Mouse (Mus musculus) yolk sac, embryonic 10.5 days (tissue): ENCODE measurements at regions not wholly inside any gene's neighbourhood (a gene's known extent, or its start where the extent isn't known, plus 50 kb on each side); places are given as distances from the start of the nearest gene placed in this dataset.

ENCODE experiments used
- DNase-seq: peaks from one replicate; pipeline ENCODE4 v3.0.0-alpha.2; 2017; ENCODE audit warnings: low spot score

- no peak for DNase-seq
Measured at GRCm38 (mm10) chr16:5377001-5377400, 121.2 kb upstream of the Eef2kmt start.

DNA sequence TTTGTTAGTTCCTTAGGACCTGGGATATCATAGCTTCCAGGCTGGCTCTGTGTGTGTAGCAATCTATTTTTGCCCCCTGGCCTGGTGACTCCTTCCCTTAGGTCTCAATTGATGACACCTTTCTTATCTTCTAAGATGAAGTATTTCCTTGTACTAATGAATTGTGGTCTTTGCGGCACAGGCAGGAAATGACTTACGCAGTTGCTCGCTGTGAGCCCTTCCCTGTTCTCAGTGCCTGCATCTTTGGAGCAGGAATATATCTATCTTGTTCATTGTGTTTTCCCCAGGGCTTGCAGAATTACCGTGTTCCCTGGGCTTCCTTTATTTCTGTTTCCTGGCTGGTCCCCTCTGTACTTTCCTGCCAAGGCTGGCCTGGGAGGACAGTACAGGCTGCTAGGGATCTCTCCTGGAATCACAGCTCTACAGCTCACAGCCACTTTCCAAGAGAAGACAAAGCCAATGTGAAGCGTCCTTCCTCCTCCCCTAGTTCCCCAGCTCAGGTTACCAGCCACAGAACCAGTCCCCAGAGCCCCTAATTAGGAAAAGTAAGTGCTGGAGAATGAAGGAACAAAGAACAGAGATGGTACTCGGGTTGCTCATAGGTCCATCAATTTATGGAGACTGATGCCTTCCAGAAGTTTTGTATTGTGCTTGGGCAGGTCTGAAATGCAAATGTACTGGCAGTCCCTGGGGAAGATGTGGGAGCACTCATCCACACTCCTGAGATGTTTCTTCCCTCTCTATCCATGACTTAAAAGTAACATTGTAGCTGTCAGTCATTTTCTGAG is 119.2 kb upstream of the Eef2kmt start:
- no peak for DNase-seq

- no peak for DNase-seq
Measured at GRCm38 (mm10) chr16:5371175-5371893, 115.6 kb upstream of the Eef2kmt start.

DNA sequence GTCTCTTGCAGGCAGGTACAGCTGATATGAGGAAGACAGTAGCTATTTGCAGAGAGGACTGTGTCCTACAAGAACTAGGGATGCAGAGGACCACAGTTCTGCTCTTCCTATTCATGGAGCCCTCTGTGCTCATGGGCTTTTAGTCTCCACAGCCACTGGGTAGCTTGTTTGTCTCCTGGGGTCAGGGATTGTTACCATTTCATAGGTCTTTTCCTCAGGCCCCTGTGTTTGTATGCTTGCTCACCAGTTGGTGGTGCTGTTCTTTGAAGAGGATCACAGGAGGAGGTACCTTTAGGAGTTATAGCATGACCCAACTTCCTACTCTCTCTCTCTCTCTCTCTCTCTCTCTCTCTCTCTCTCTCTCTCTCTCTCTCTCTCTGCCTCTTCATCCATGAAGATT is 114.7 kb upstream of the Eef2kmt start:
- DNase-seq = no peak

DNA sequence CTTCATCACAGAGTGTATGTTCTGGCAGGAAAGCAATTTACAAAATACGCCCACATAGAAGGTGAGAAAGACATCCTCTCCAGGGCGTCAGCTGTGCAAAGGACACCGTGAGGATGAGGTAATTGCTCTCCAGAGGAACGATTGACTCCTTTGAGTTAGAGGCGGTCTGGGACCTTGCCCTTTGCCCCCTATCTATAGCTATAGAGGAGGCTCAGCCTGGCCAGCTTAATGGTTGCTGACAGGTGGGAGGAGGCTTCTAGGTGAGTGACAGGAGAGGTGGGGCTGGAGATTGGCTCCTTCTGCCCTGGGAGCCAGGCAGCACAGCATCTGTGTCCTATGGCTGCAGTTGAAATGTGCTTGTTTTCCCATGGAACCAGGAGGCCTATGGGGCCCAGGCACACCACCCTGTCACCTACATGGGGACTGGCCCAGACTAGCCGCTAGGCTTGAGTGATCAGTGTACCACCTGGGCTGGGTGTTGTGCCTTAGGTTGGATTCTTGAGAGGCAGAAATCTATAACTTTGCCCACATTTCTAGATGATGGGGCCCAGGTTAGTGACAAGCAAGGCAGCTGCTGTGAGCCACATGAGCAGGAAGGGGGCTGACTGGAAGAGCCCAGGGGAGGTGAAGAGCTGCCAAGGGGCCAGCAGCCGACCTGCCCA is 113.2 kb upstream of the Eef2kmt start:
- DNase-seq = peak; percentile 67

DNA sequence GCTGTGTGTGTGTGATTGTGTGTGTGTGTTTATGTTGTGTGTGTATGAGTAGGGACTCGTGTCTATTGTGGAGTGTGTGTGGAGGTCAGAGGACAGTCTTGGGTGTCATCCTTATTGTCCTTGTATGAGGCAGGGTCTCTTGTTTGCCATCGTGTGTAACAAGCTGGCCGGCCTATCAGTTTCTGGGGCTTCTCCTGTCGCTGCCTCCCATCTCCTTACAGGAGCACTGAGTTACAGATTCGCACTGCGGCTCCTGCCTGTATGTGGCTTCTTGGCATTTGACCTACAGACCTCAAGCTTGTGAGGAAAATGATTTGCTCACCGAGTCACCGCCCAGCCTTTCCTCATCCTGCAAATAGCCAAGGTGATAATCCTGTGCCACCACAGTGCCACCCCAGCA is 112.6 kb upstream of the Eef2kmt start:
- no peak for DNase-seq

DNA sequence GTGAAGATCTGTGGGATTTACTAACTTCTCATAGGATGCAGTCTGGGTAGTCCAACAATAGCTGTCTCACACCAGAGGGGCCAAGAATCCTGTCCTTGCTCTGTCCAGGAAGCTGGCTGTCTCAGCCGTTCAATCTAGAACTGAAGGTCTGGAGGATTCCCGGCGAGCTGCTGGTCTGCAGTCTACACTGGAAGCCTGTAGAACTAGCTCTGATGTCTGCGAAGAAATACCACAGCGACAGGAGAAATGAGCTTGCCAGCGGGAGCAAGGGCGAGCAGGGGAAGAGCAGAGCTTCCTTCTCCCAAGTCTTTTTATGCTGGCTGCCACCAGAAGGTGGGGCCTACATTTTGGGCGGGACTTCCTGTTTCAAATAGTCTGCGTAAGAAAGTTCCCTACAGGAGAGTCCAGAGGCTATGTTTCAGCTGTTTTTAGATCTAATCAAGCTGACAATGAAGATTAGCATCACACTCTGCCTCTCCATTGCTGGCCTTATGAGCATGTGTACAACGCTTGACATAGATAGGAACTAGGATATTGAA is 111.9 kb upstream of the Eef2kmt start:
- DNase-seq = no peak

DNA sequence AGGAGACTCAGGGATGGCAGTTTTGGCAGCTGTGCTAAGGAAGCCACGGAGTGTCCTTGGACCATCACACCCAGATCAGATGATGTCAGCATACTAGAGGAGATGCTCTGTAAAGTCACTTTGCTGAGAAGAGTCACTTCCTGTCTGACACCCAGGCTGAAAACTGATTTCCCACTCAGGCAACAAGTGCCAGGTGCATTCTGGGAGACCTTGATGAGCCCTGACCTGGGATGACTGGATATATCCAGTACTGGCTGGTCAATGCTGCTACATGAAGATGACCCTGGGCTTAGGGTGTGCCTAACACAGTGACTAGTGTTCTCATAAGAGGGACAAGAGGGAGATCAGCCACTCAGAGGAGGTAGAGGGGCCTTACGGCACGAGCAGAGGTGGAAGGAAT is 110.2 kb upstream of the Eef2kmt start:
- DNase-seq = no peak

DNA sequence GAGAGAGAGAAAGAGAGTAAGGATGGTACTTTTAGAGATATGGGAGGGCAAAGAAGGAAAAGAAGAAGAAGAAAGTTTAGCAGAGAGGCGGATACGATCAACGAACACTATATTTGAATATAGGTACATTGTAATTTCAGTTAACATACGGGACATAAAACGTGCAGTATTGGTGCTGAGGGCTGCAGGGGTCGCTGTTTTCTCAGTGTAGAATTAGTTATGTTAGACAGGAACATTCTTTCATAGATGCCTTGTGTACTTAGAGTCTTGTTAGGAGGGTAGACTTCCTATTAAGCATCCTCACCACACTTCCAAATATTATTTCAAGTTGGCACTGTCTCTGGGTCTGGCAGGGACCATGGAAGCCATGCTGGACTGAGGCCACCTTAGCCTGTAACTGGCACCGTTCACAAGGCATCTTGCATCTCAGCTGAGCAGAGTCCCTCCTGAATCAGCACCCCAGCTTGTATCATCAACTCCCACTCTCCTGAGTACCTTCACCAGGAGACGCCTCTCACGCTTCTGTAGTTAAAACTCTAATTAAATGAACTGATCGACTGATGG is 107.3 kb upstream of the Eef2kmt start:
- no peak for DNase-seq

- no peak for DNase-seq
Measured at GRCm38 (mm10) chr16:5359193-5359592, 103.4 kb upstream of the Eef2kmt start.

DNA sequence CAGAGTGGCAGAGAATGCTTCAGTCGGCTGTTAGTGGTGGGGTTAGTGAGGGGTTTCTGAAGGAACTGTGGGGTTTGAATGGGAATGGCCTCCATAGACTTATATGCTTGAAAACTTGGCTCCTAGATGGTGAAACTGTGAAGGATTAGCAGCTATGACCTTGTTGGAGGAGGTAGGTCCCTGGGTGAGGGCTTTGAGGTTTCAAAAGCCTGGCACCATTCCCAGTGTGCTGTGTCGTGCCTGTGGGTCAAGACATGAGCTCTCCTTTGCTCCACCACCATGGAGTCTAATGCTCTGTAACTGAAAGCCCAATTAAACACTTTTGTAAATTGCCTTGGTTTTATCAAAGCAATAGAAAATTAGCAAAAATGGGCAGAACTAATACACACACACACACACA is 98.1 kb upstream of the Eef2kmt start:
- DNase-seq = no peak

GRCm38 (mm10) chr16:5351890-5352571 is 96.2 kb upstream of the Eef2kmt start:
- DNase-seq = peak; percentile 55

DNA sequence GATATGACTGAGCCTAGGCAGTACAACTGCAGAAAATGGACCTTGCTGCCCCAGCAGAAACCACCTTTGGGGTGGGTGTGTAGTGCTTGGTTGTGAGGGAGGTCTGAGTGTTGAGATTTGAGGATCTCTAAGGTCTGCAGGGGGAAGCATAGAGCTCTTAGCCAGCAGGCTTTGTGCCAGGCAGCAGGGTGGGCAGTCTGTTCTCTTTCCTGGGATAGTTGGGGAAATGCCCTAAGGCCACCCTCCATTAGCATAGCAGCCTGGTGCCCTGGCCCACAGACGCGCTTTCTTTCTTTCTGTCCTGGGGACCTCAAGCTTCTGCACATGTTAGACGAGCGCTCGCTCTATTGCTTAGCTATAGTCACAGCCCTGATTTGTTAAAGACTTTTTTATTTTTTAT is 91.4 kb upstream of the Eef2kmt start:
- DNase-seq = no peak

DNA sequence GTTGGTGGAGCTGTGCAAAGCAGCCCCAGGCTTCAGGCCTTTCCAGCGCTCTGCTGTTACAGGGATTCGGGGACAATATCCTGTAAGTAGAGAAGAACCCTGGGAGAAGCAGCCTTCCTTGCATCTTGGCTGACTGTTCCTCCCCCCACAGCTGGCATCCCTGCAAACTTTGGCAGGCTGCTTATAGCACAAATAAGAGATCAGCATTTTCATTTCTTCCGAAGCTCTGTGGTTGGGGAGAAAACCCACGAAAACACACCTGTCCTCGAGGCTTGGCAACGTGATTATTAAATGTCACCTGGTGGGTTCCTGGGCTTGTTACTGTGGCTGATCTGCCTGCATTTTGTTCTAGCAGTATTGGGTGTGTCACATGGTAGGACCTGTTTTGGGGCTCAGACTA is 86.5 kb upstream of the Eef2kmt start:
- no peak for DNase-seq

GRCm38 (mm10) chr16:5316271-5316670 is 60.5 kb upstream of the Eef2kmt start:
- no peak for DNase-seq

DNA sequence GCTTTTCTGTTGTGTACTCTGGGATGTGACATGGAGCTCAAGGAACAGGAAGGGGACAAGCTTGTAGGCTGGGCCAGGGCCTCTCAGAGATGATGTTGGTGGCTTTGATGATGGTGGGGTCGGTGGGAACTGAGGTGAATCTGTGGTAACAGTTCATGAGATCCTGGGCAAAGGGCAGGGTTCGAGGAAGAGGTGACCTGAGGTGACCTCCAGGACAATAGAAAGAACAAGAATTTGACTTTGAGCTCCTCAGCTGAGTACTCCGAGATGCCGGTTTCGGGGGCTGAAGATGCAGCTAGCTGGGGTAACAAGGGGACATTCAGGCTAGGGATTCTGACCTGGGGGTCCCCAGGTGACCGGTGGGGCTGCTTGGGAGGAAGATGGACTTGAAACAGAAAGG is 57.5 kb upstream of the Eef2kmt start:
- DNase-seq = no peak

- no peak for DNase-seq
Measured at GRCm38 (mm10) chr16:5311456-5311855, 55.7 kb upstream of the Eef2kmt start.

DNA sequence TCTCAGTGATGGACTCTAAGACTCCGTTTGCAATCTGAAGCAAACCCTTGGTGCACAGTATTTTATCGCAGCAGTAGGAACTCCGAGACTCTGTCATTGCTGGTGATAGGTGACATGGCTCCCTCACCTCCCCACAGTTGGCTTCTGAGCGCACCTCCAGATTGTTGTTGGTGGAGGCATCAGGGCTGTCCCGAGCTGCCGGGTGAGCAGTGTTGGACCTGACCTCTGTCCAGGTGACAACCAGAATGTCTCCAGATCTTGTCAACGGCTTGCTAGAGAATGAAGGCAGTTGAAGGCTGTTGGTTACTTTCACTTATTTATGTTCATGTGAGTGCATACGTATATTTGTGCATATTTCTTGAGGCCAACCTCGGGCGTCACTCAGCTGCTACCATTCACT is 55.0 kb upstream of the Eef2kmt start:
- no peak for DNase-seq

- no peak for DNase-seq
Measured at GRCm38 (mm10) chr16:5307761-5308160, 52.0 kb upstream of the Eef2kmt start.

GRCm38 (mm10) chr16:5307249-5307605 is 51.4 kb upstream of the Eef2kmt start:
- no peak for DNase-seq

GRCm38 (mm10) chr16:5306588-5307248 is 50.9 kb upstream of the Eef2kmt start:
- DNase-seq = peak; percentile 82
